Mouse (Mus musculus) heart, embryonic 15.5 days (tissue): Measurements from ENCODE around the gene Gpatch3. TPM values are rescaled to one million over a fixed set of nuclear protein-coding genes. Genes with fewer than 3 reads are reported as not detected.

ENCODE experiments used
- ATAC-seq: fragments of 200-750 bp; cut with Nextera tagmentation; replicated peaks from 2 replicates; pipeline ENCODE4 v1.8.0; 2017; ENCODE audit warnings: low read depth, moderate TSS enrichment; ENCODE audit not compliant: insufficient number of reproducible peaks, insufficient read depth, low FRiP score
- H3K27ac ChIP-seq: fragments of 300-500 bp; sonication (generic); 2 replicates; pipeline ENCODE4 v1.5.1; 2015; ENCODE audit warnings: mild to moderate bottlenecking, inconsistent platforms
- H3K27me3 ChIP-seq: fragments of 300-500 bp; sonication (generic); 2 replicates; pipeline ENCODE4 v1.6.1; 2015; ENCODE audit warnings: inconsistent platforms
- H3K36me3 ChIP-seq: fragments of 300-500 bp; sonication (generic); 2 replicates; pipeline ENCODE4 v1.6.1; 2015; ENCODE audit warnings: mild to moderate bottlenecking, inconsistent platforms
- H3K4me1 ChIP-seq: fragments of 300-500 bp; sonication (generic); replicated peaks from 2 replicates; pipeline ENCODE4 v1.6.1; 2015; ENCODE audit warnings: inconsistent platforms
- H3K4me2 ChIP-seq: fragments of 300-500 bp; sonication (generic); 2 replicates; pipeline ENCODE4 v1.6.1; 2015; ENCODE audit warnings: inconsistent platforms, mild to moderate bottlenecking, moderate library complexity
- H3K4me3 ChIP-seq: fragments of 300-500 bp; sonication (generic); 2 replicates; pipeline ENCODE4 v1.5.1; 2015; ENCODE audit warnings: mild to moderate bottlenecking, inconsistent platforms
- H3K9ac ChIP-seq: fragments of 300-500 bp; sonication (generic); 2 replicates; pipeline ENCODE4 v1.6.1; 2015; ENCODE audit warnings: mild to moderate bottlenecking, inconsistent platforms
- H3K9me3 ChIP-seq: fragments of 300-500 bp; sonication (generic); replicated peaks from 2 replicates; pipeline ENCODE4 v1.6.1; 2016; ENCODE audit warnings: inconsistent platforms
- WGBS: fragments of 180-500 bp; shearing (Covaris S2); methylation state at CpG from one replicate; pipeline ENCODE4 v1.1.7; 2015; ENCODE audit warnings: mixed read lengths; 5-methylcytosine and 5-hydroxymethylcytosine counted together
- polyA plus RNA-seq: library from polyadenylated mRNA; unstranded; fragments of >200 nt; fragmentation: Nextera tagmentation; extraction: Ambion mirVana; gene quantifications from 2 replicates; pipeline ENCODE4 v1.2.1, GENCODE M21; 2015

The Gpatch3 gene
- polyA plus RNA-seq, 1 experiment from 2014 or later = 3.8 TPM

- Histone ChIP-seq H3K9ac (no peak overlapping the region), H3K36me3 (peaks cover 40% of the 10 kb centered on the region), H3K4me3 (no peak overlapping the region), H3K9me3 (no peaks in the 10 kb centered on the region), H3K4me1 (peaks cover 2% of the 10 kb centered on the region), H3K27me3 (no peaks in the 10 kb centered on the region), H3K4me2 (no peak overlapping the region), H3K27ac (no peak overlapping the region)
- no peak for ATAC-seq
- 25% methylated on average over 7 of the region's 7 CpGs for WGBS
Measured at GRCm38 (mm10) chr4:133592570-133592969, 18.0 kb downstream of the Gpatch3 start.

GRCm38 (mm10) chr4:133595538-133595937 lies 21.0 kb downstream of the Gpatch3 start:
- peaks cover 13% of the 10 kb centered on the region for H3K36me3 ChIP-seq
- H3K9ac ChIP-seq = no peak overlapping the region
- H3K4me3 ChIP-seq = no peak overlapping the region
- no peaks in the 10 kb centered on the region for H3K9me3 ChIP-seq
- peaks cover 14% of the 10 kb centered on the region for H3K4me1 ChIP-seq
- H3K27me3 ChIP-seq = peaks cover 16% of the 10 kb centered on the region
- ATAC-seq = no peak
- WGBS = 49% methylated on average over 7 of the region's 7 CpGs
- no peak overlapping the region for H3K27ac ChIP-seq
- no peak overlapping the region for H3K4me2 ChIP-seq

GRCm38 (mm10) chr4:133596084-133596483 lies 21.5 kb downstream of the Gpatch3 start:
- Histone ChIP-seq H3K9ac (no peak overlapping the region), H3K4me1 (peaks cover 14% of the 10 kb centered on the region), H3K9me3 (no peaks in the 10 kb centered on the region), H3K27me3 (peaks cover 18% of the 10 kb centered on the region), H3K4me2 (no peak overlapping the region), H3K36me3 (peaks cover 8% of the 10 kb centered on the region), H3K4me3 (no peak overlapping the region), H3K27ac (no peak overlapping the region)
- WGBS = 74% methylated on average over 6 of the region's 6 CpGs
- ATAC-seq = no peak

- 50% methylated on average over 4 of the region's 4 CpGs for WGBS
- H3K9ac ChIP-seq = no peak overlapping the region
- peak overlapping the region; percentile 91 for H3K4me2 ChIP-seq
- H3K27ac ChIP-seq = no peak overlapping the region; the same call in 1 of the 2 replicates
- ATAC-seq = no peak
- peaks cover 39% of the 10 kb centered on the region for H3K27me3 ChIP-seq
- H3K4me3 ChIP-seq = no peak overlapping the region; the same call in 1 of the 2 replicates
- no peaks in the 10 kb centered on the region for H3K36me3 ChIP-seq
- peaks cover 19% of the 10 kb centered on the region for H3K4me1 ChIP-seq
- no peaks in the 10 kb centered on the region for H3K9me3 ChIP-seq
Measured at GRCm38 (mm10) chr4:133598616-133599015, 24.1 kb downstream of the Gpatch3 start.

GRCm38 (mm10) chr4:133599116-133599515 lies 24.6 kb downstream of the Gpatch3 start:
- 17% methylated on average over 7 of the region's 7 CpGs for WGBS
- Histone ChIP-seq H3K27ac (peak overlapping the region; percentile 57; the same call in 1 of the 2 replicates), H3K9me3 (no peaks in the 10 kb centered on the region), H3K36me3 (peaks cover 2% of the 10 kb centered on the region; the same call in 1 of the 2 replicates), H3K4me1 (peaks cover 19% of the 10 kb centered on the region), H3K4me3 (peak overlapping the region; percentile 69), H3K27me3 (peaks cover 39% of the 10 kb centered on the region), H3K4me2 (peak overlapping the region; percentile 91), H3K9ac (peak overlapping the region; percentile 68)
- ATAC-seq = no peak

- under 1% methylated on average over 50 of the region's 50 CpGs for WGBS
- H3K27me3 ChIP-seq = peaks cover 39% of the 10 kb centered on the region
- H3K36me3 ChIP-seq = peaks cover 4% of the 10 kb centered on the region; the same call in 1 of the 2 replicates
- H3K9ac ChIP-seq = peak overlapping the region; percentile 68
- ATAC-seq = peak; percentile 95
- H3K4me1 ChIP-seq = peaks cover 19% of the 10 kb centered on the region
- no peak overlapping the region for H3K27ac ChIP-seq
- H3K9me3 ChIP-seq = no peaks in the 10 kb centered on the region
- H3K4me3 ChIP-seq = peak overlapping the region; percentile 69
- H3K4me2 ChIP-seq = peak overlapping the region; percentile 91
Measured at GRCm38 (mm10) chr4:133599571-133600073, 25.1 kb downstream of the Gpatch3 start.

- H3K27me3 ChIP-seq = peaks cover 39% of the 10 kb centered on the region
- WGBS = 13% methylated on average over 9 of the region's 9 CpGs
Measured at GRCm38 (mm10) chr4:133600306-133600705, 25.8 kb downstream of the Gpatch3 start.

GRCm38 (mm10) chr4:133601721-133602218 lies 27.2 kb downstream of the Gpatch3 start, which contains the start of gene Sfn:
Sfn (minus strand) TSS chr4:133602168.
- H3K9me3 ChIP-seq = no peaks in the 10 kb centered on the region
- ATAC-seq = no peak
- peaks cover 19% of the 10 kb centered on the region for H3K4me1 ChIP-seq
- H3K9ac ChIP-seq = no peak within 1 kb of the TSS; the same call in 1 of the 2 replicates
- 4% methylated on average over 16 of the region's 16 CpGs for WGBS
- H3K27ac ChIP-seq = peak within 1 kb of the TSS; percentile 21; the same call in 1 of the 2 replicates
- peaks cover 39% of the 10 kb centered on the region for H3K27me3 ChIP-seq
- H3K4me2 ChIP-seq = peak within 1 kb of the TSS; percentile 61
- H3K4me3 ChIP-seq = peak within 1 kb of the TSS; percentile 37
- H3K36me3 ChIP-seq = peaks cover 14% of the 10 kb centered on the region; the same call in 1 of the 2 replicates

More at GRCm38 (mm10) chr4:133600306-133600705, 25.8 kb downstream of the Gpatch3 start:
- ATAC-seq = no peak
- Histone ChIP-seq H3K36me3 (peaks cover 4% of the 10 kb centered on the region; the same call in 1 of the 2 replicates), H3K9ac (peak overlapping the region; percentile 68), H3K4me2 (peak overlapping the region; percentile 91), H3K4me1 (peaks cover 19% of the 10 kb centered on the region), H3K9me3 (no peaks in the 10 kb centered on the region), H3K27ac (no peak overlapping the region), H3K4me3 (peak overlapping the region; percentile 69)

GRCm38 (mm10) chr4:133603056-133603455 lies 28.5 kb downstream of the Gpatch3 start:
- 83% methylated on average over 5 of the region's 5 CpGs for WGBS
- Histone ChIP-seq H3K27me3 (peaks cover 39% of the 10 kb centered on the region), H3K27ac (no peak overlapping the region), H3K4me1 (peaks cover 19% of the 10 kb centered on the region), H3K9ac (no peak overlapping the region), H3K4me2 (no peak overlapping the region), H3K36me3 (peaks cover 17% of the 10 kb centered on the region; the same call in 1 of the 2 replicates), H3K4me3 (no peak overlapping the region), H3K9me3 (no peaks in the 10 kb centered on the region)
- ATAC-seq = no peak

GRCm38 (mm10) chr4:133604175-133604574 lies 29.6 kb downstream of the Gpatch3 start:
- Histone ChIP-seq H3K36me3 (peaks cover 24% of the 10 kb centered on the region; the same call in 1 of the 2 replicates), H3K4me2 (no peak overlapping the region), H3K9ac (no peak overlapping the region), H3K4me3 (no peak overlapping the region), H3K27ac (no peak overlapping the region), H3K4me1 (peaks cover 17% of the 10 kb centered on the region), H3K9me3 (no peaks in the 10 kb centered on the region), H3K27me3 (peaks cover 33% of the 10 kb centered on the region)
- WGBS = 78% methylated on average over 7 of the region's 7 CpGs
- ATAC-seq = no peak

- H3K4me3 ChIP-seq = no peak overlapping the region
- H3K4me2 ChIP-seq = no peak overlapping the region
- no peak overlapping the region for H3K27ac ChIP-seq
- H3K9ac ChIP-seq = no peak overlapping the region
- no peaks in the 10 kb centered on the region for H3K9me3 ChIP-seq
- 67% methylated on average over 6 of the region's 6 CpGs for WGBS
- no peak for ATAC-seq
- peaks cover 12% of the 10 kb centered on the region for H3K4me1 ChIP-seq
- H3K36me3 ChIP-seq = peaks cover 24% of the 10 kb centered on the region; the same call in 1 of the 2 replicates
- H3K27me3 ChIP-seq = peaks cover 29% of the 10 kb centered on the region
Measured at GRCm38 (mm10) chr4:133604856-133605255, 30.3 kb downstream of the Gpatch3 start.
